Mouse (Mus musculus) limb, embryonic 12.5 days (tissue): ENCODE measurements around the gene Slc24a1. TPM values are rescaled to one million over a fixed set of nuclear protein-coding genes. Genes with fewer than 3 reads are reported as not detected.

Source experiments
- ATAC-seq: fragments of 200-750 bp; cut with Nextera tagmentation; 2 replicates; pipeline ENCODE4 v1.8.0; 2017; ENCODE audit warnings: low read depth, moderate TSS enrichment; ENCODE audit not compliant: insufficient number of reproducible peaks, insufficient read depth, low FRiP score, low TSS enrichment
- H3K27ac ChIP-seq: fragments of 300-500 bp; sonication (generic); 2 replicates; pipeline ENCODE4 v1.5.1; 2016; ENCODE audit warnings: mild to moderate bottlenecking, moderate library complexity
- H3K27me3 ChIP-seq: fragments of 300-500 bp; sonication (generic); 2 replicates; pipeline ENCODE4 v1.6.1; 2016; ENCODE audit warnings: mild to moderate bottlenecking, moderate library complexity
- H3K36me3 ChIP-seq: fragments of 300-500 bp; sonication (generic); 2 replicates; pipeline ENCODE4 v1.6.1; 2016; ENCODE audit warnings: mild to moderate bottlenecking, moderate library complexity
- H3K4me1 ChIP-seq: fragments of 300-500 bp; sonication (generic); replicated peaks from 2 replicates; pipeline ENCODE4 v1.6.1; 2016
- H3K4me2 ChIP-seq: fragments of 300-500 bp; sonication (generic); 2 replicates; pipeline ENCODE4 v1.6.1; 2016; ENCODE audit warnings: mild to moderate bottlenecking, moderate library complexity
- H3K4me3 ChIP-seq: fragments of 300-500 bp; sonication (generic); replicated peaks from 2 replicates; pipeline ENCODE4 v1.5.1; 2016; ENCODE audit warnings: mild to moderate bottlenecking
- H3K9ac ChIP-seq: fragments of 300-500 bp; sonication (generic); replicated peaks from 2 replicates; pipeline ENCODE4 v1.6.1; 2016; ENCODE audit warnings: mild to moderate bottlenecking, moderate library complexity
- H3K9me3 ChIP-seq: fragments of 300-500 bp; sonication (generic); 2 replicates; pipeline ENCODE4 v1.6.1; 2016; ENCODE audit warnings: mild to moderate bottlenecking, moderate library complexity
- WGBS: fragments of 180-500 bp; shearing (Covaris S2); methylation state at CpG from one replicate; pipeline ENCODE4 v1.1.7; 2016; 5-methylcytosine and 5-hydroxymethylcytosine counted together
- microRNA-seq: library from miRNA; unstranded; fragments of <30 nt; microRNA quantifications from one replicate; pipeline ENCODE4, GENCODE M21; 2017
- polyA plus RNA-seq: library from polyadenylated mRNA; unstranded; fragments of >200 nt; fragmentation: Nextera tagmentation; extraction: Ambion mirVana; gene quantifications from 2 replicates; pipeline ENCODE4 v1.2.1, GENCODE M21; 2016

Slc24a1 gene
- polyA plus RNA-seq, 1 experiment from 2014 or later: 0.08 TPM

DNA sequence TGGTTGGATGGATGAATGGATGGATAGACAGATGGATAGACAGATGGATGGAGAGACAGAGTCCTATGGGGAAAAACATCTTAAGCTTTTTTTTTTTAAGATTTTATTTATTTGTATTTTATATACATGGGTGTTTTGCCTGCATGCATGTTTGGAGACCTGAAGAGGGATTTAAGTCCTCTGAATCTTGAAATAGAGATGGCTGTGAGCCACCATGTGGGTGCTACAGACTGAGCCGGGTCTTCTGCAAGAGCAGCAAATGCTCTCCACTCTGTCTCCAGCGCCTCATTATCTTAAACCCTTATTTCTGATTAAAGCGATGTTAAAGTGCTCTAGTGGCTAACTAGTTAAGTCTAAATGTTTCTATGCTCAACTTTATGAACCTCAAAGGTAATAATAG lies 44.0 kb downstream of the Slc24a1 start:
- 95% methylated on average over 3 of the region's 3 CpGs for WGBS
- Histone ChIP-seq H3K27ac (no peak overlapping the region), H3K9ac (no peak overlapping the region)

GRCm38 (mm10) chr9:64904917-64905640 lies 46.3 kb downstream of the Slc24a1 start:
- 89% methylated on average over 14 of the region's 14 CpGs for WGBS
- ATAC-seq: no peak
- H3K27ac ChIP-seq: no peak overlapping the region
- H3K27me3 ChIP-seq: no peaks in the 10 kb centered on the region
- no peak overlapping the region for H3K4me2 ChIP-seq
- no peak overlapping the region for H3K9ac ChIP-seq
- H3K4me1 ChIP-seq: no peaks in the 10 kb centered on the region
- H3K9me3 ChIP-seq: no peaks in the 10 kb centered on the region
- no peak overlapping the region for H3K4me3 ChIP-seq
- H3K36me3 ChIP-seq: peaks cover 17% of the 10 kb centered on the region; the same call in 1 of the 2 replicates

More for the DNA sequence above, 44.0 kb downstream of the Slc24a1 start:
- no peak overlapping the region for H3K4me3 ChIP-seq
- no peak overlapping the region for H3K4me2 ChIP-seq
- ATAC-seq: no peak
- no peaks in the 10 kb centered on the region for H3K27me3 ChIP-seq
- H3K4me1 ChIP-seq: no peaks in the 10 kb centered on the region
- no peaks in the 10 kb centered on the region for H3K9me3 ChIP-seq
- H3K36me3 ChIP-seq: peaks cover 17% of the 10 kb centered on the region; the same call in 1 of the 2 replicates

- no peak overlapping the region for H3K27ac ChIP-seq
- H3K9ac ChIP-seq: no peak overlapping the region
- no peaks in the 10 kb centered on the region for H3K27me3 ChIP-seq
- no peaks in the 10 kb centered on the region for H3K4me1 ChIP-seq
- peaks cover 16% of the 10 kb centered on the region; the same call in 1 of the 2 replicates for H3K36me3 ChIP-seq
- no peak overlapping the region for H3K4me3 ChIP-seq
- no peak for ATAC-seq
- no peak overlapping the region for H3K4me2 ChIP-seq
- H3K9me3 ChIP-seq: no peaks in the 10 kb centered on the region
- WGBS: 69% methylated on average over 3 of the region's 3 CpGs
These were observed 48.0 kb downstream of the Slc24a1 start for GRCm38 (mm10) chr9:64903386-64903785.

DNA sequence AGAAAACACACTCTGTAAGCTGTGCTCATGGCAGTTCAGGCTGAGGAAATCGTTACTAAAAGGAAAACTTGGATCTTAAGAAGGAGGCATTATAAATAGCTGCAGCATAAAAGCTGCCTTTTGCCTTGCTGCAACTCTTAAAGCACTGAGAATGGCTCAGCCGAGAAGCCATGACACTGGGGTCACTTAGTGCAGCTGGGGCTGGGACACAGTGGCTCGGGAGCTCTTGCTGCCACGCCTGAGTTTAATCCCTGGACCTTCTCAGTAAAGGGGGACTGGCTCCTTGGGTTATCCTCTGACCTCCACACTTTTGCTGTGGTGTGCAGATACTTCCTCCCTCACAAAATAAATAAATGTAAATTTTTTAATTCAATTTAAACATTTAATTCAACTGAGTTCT lies 48.5 kb downstream of the Slc24a1 start:
- 45% methylated on average over 4 of the region's 4 CpGs for WGBS

DNA sequence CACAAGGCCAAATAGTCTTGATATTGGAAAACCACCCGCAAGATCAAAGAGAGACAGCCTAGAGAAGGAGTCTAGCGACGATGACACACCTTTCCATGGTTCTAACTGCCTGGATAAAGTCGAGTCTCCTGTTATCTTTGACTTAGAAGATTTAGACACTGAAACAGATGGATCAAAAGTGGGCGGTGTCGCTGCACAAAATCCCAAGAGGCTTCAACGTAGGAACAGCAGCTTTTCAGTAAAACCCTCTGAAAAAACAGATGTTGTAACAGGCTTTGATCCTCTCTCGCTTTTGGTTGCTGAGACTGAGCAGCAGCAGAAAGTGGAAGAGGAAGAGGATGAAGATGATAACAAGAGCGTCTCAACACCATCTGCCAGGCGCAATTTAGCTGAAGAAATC lies 54.8 kb downstream of the Slc24a1 start:
- Histone ChIP-seq H3K9ac (no peak overlapping the region), H3K27ac (no peak overlapping the region), H3K4me2 (no peak overlapping the region), H3K27me3 (no peaks in the 10 kb centered on the region), H3K9me3 (no peaks in the 10 kb centered on the region), H3K36me3 (peaks cover 27% of the 10 kb centered on the region), H3K4me1 (no peaks in the 10 kb centered on the region), H3K4me3 (no peak overlapping the region)
- ATAC-seq: no peak
- 87% methylated on average over 10 of the region's 10 CpGs for WGBS

More for the DNA sequence above, 48.5 kb downstream of the Slc24a1 start:
- Histone ChIP-seq H3K27ac (no peak overlapping the region), H3K9ac (no peak overlapping the region), H3K4me1 (no peaks in the 10 kb centered on the region), H3K4me2 (no peak overlapping the region), H3K27me3 (no peaks in the 10 kb centered on the region), H3K4me3 (no peak overlapping the region), H3K36me3 (peaks cover 21% of the 10 kb centered on the region; the same call in 1 of the 2 replicates), H3K9me3 (no peaks in the 10 kb centered on the region)
- ATAC-seq: no peak

- no peak for ATAC-seq
- H3K4me1 ChIP-seq: 0 out of 2 replicates have a peak, but pooled peaks cover 3% of the 10 kb centered on the region
- no peak overlapping the region for H3K9ac ChIP-seq
- H3K27me3 ChIP-seq: no peaks in the 10 kb centered on the region
- H3K4me3 ChIP-seq: no peak overlapping the region
- no peak overlapping the region for H3K4me2 ChIP-seq
- H3K36me3 ChIP-seq: 0 out of 2 replicates have a peak, but pooled peaks cover 3% of the 10 kb centered on the region
- H3K9me3 ChIP-seq: no peaks in the 10 kb centered on the region
- 85% methylated on average over 5 of the region's 5 CpGs for WGBS
- no peak overlapping the region for H3K27ac ChIP-seq
These were observed 65.4 kb downstream of the Slc24a1 start for GRCm38 (mm10) chr9:64886008-64886407.

Small RNA genes lying within 50 kb of the gene (microRNA-seq; reads per million reads assigned to microRNA genes)
- gene Gm25640: not detected

Other genes with a start within 250 kb of the Slc24a1 start
- 236 and 252 TPM in 2 replicates for gene Rab11a, start 213.8 kb downstream of the Slc24a1 start, polyA plus RNA-seq
- gene Dennd4a, start 140.3 kb downstream of the Slc24a1 start, polyA plus RNA-seq: 8.4 and 9.2 TPM in 2 replicates
- 60.2 and 65.5 TPM in 2 replicates for gene Ints14, start 9.3 kb upstream of the Slc24a1 start, polyA plus RNA-seq
- gene Hacd3, start 70.1 kb upstream of the Slc24a1 start, polyA plus RNA-seq: 103 and 104 TPM in 2 replicates
- gene Dpp8, start 80.8 kb upstream of the Slc24a1 start, polyA plus RNA-seq: 44.7 and 50.1 TPM in 2 replicates
- 15.7 and 18.2 TPM in 2 replicates for gene Igdcc4, start 149.9 kb upstream of the Slc24a1 start, polyA plus RNA-seq
- gene Igdcc3, start 189.6 kb upstream of the Slc24a1 start, polyA plus RNA-seq: 6.2 and 6.4 TPM in 2 replicates
- gene Parp16, start 243.7 kb upstream of the Slc24a1 start, polyA plus RNA-seq: 8.2 and 8.7 TPM in 2 replicates